Mouse (Mus musculus): ENCODE data around the gene Efna3. TPM values are rescaled to one million over a fixed set of nuclear protein-coding genes. Genes with fewer than 3 reads are reported as not detected.
A peak's percentile ranks its signal among the peaks of the same experiment; 100 is the strongest.

Gene Efna3
- total RNA-seq, 2 experiments from 2014 or later: 0.31 TPM; not detected in 1

- intact Hi-C loops (cut with DNase I): no loop called here
- no peak for DNase-seq (ENCODE audit: low spot score)
These were observed 28.6 kb downstream of the Efna3 start for GRCm38 (mm10) chr3:89294195-89294594.

GRCm38 (mm10) chr3:89293247-89293918 is 29.4 kb downstream of the Efna3 start:
- intact Hi-C loops (cut with DNase I): no loop called here
- no peak for DNase-seq (ENCODE audit: low spot score)

- DNase-seq (ENCODE audit: low spot score): no peak
- intact Hi-C loops (cut with DNase I): no loop called here
These were observed 30.5 kb downstream of the Efna3 start for GRCm38 (mm10) chr3:89292303-89292702.

- DNase-seq (ENCODE audit: low spot score): no peak
- intact Hi-C loops (cut with DNase I): no loop called here
These were observed 30.9 kb downstream of the Efna3 start for GRCm38 (mm10) chr3:89291874-89292273.

GRCm38 (mm10) chr3:89288503-89288928 is 34.2 kb downstream of the Efna3 start:
- intact Hi-C loops (cut with DNase I): loop anchor here (2.0 kb wide), 1 partner anchor 16 kb away; no protein-coding TSS in a partner anchor
- DNase-seq (ENCODE audit: low spot score): no peak

- DNase-seq (ENCODE audit: low spot score): no peak
- intact Hi-C loops (cut with DNase I): no loop called here
These were observed 35.5 kb downstream of the Efna3 start for GRCm38 (mm10) chr3:89287286-89287685.

GRCm38 (mm10) chr3:89285526-89285925 is 37.2 kb downstream of the Efna3 start:
- DNase-seq (ENCODE audit: low spot score): no peak
- intact Hi-C loops (cut with DNase I): no loop called here

- DNase-seq (ENCODE audit: low spot score): no peak
- intact Hi-C loops (cut with DNase I): no loop called here
These were observed 38.5 kb downstream of the Efna3 start for GRCm38 (mm10) chr3:89284261-89284660.

GRCm38 (mm10) chr3:89282291-89282643 is 40.5 kb downstream of the Efna3 start:
- intact Hi-C loops (cut with DNase I): loop anchor here (1.0 kb wide), 1 partner anchor 32 kb away; no protein-coding TSS in a partner anchor
- no peak for DNase-seq (ENCODE audit: low spot score)

- intact Hi-C loops (cut with DNase I): loop anchor here (1.0 kb wide), 1 partner anchor 31 kb away; no protein-coding TSS in a partner anchor
- DNase-seq (ENCODE audit: low spot score): peak; percentile 74
These were observed 41.0 kb downstream of the Efna3 start for GRCm38 (mm10) chr3:89281579-89282290.

- DNase-seq (ENCODE audit: low spot score): peak; percentile 65
- intact Hi-C loops (cut with DNase I): no loop called here
These were observed 41.9 kb downstream of the Efna3 start, which contains the start of gene Efna1 for GRCm38 (mm10) chr3:89280606-89281511. TSS of gene Efna1 (minus strand) at chr3:89281142.

- intact Hi-C loops (cut with DNase I): no loop called here
- DNase-seq (ENCODE audit: low spot score): no peak
These were observed 42.6 kb downstream of the Efna3 start for GRCm38 (mm10) chr3:89280050-89280605.

- intact Hi-C loops (cut with DNase I): no loop called here
These were observed 43.4 kb downstream of the Efna3 start for GRCm38 (mm10) chr3:89279153-89279890.

GRCm38 (mm10) chr3:89278643-89279042 is 44.1 kb downstream of the Efna3 start:
- DNase-seq (ENCODE audit: low spot score): no peak
- intact Hi-C loops (cut with DNase I): no loop called here

More at GRCm38 (mm10) chr3:89279153-89279890, 43.4 kb downstream of the Efna3 start:
- DNase-seq (ENCODE audit: low spot score): peak; percentile 81

GRCm38 (mm10) chr3:89278107-89278506 is 44.7 kb downstream of the Efna3 start:
- intact Hi-C loops (cut with DNase I): no loop called here

GRCm38 (mm10) chr3:89277281-89278021 is 45.3 kb downstream of the Efna3 start:
- intact Hi-C loops (cut with DNase I): no loop called here

More at GRCm38 (mm10) chr3:89278107-89278506, 44.7 kb downstream of the Efna3 start:
- peak; percentile 67 for DNase-seq (ENCODE audit: low spot score)

GRCm38 (mm10) chr3:89276061-89276460 is 46.7 kb downstream of the Efna3 start:
- intact Hi-C loops (cut with DNase I): no loop called here

More at GRCm38 (mm10) chr3:89277281-89278021, 45.3 kb downstream of the Efna3 start:
- no peak for DNase-seq (ENCODE audit: low spot score)

GRCm38 (mm10) chr3:89271760-89272159 is 51.0 kb downstream of the Efna3 start:
- DNase-seq (ENCODE audit: low spot score): no peak
- intact Hi-C loops (cut with DNase I): no loop called here

More at GRCm38 (mm10) chr3:89276061-89276460, 46.7 kb downstream of the Efna3 start:
- no peak for DNase-seq (ENCODE audit: low spot score)
